In the genomic region with DNA sequence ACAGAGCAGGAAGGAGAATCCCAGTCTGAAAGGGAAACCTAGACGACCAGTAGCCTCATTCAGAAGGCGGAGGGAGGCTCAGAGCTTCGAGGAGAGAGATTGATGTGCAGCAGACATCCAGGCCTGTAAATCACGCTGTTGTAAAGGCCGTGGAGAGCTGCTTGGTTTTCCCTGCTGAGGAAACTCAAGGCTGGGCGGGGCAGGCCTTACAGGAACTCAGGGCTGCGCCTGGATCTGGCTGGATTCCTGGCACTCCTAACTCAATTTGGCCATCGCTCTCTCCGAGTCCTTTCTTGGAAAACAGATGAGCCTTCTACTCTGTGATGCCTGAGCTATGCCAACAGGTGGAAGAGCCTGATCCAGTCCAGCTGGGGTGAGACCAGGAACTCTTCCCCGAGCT, we compare ENCODE assay signal across 12 mouse cellular contexts.
A peak's percentile ranks its signal among the peaks of the same experiment; 100 is the strongest.
DNase-seq lines count a peak whose midpoint lies in the region; ATAC-seq and TF ChIP-seq lines count a peak whose summit lies in the region.
"Had no signal": no experiment of that assay in that cellular context is flagged by ENCODE, and none has a peak within 500 bp of the region (broad histone marks: within the 10 kb centered on the region; RNA-seq: fewer than 3 reads in every experiment).

No protein-coding gene starts in this region.

- H3K27ac ChIP-seq in kidney, adult 2 months (ENCODE audit: insufficient read depth, low read depth, low read length), result no peak overlapping the region
- no peak overlapping the region for H3K27ac ChIP-seq in limb, embryonic 10.5 days
- H3K27ac ChIP-seq in forebrain, embryonic 12.5 days, result no peak overlapping the region
- H3K27ac ChIP-seq: hindbrain, embryonic 13.5 days had no signal

- H3K9me3 ChIP-seq in limb, embryonic 10.5 days (replicated peaks), result no peaks in the 10 kb centered on the region
- no peaks in the 10 kb centered on the region for H3K9me3 ChIP-seq in forebrain, embryonic 12.5 days
- H3K9me3 ChIP-seq: hindbrain, embryonic 13.5 days had no signal

- no peaks in the 10 kb centered on the region for H3K4me1 ChIP-seq in kidney, adult 2 months (ENCODE audit: control insufficient read depth, insufficient read depth, low read length)
- H3K4me1 ChIP-seq in limb, embryonic 10.5 days, result peaks cover 31% of the 10 kb centered on the region
- H3K4me1 ChIP-seq in forebrain, embryonic 12.5 days, result peaks cover 19% of the 10 kb centered on the region

- no peak overlapping the region for H3K9ac ChIP-seq in forebrain, embryonic 12.5 days
- H3K9ac ChIP-seq: hindbrain, embryonic 13.5 days had no signal

- WGBS in kidney, adult 2 months, result 29% methylated on average over 10 of the region's 10 CpGs
- 46% methylated on average over 10 of the region's 10 CpGs for WGBS in limb, embryonic 10.5 days
- 89% methylated on average over 10 of the region's 10 CpGs for WGBS in forebrain, embryonic 12.5 days

- H3K4me2 ChIP-seq in forebrain, embryonic 12.5 days, result no peak overlapping the region
- H3K4me2 ChIP-seq: hindbrain, embryonic 13.5 days had no signal

- no peak for TF ChIP-seq CTCF in kidney, adult 2 months (conservative IDR thresholded peaks at IDR 0.05; ENCODE audit: insufficient read depth, insufficient read length, low read depth, low read length)

- peak; percentile 17 for DNase-seq in adrenal gland, adult 8-10 months
- DNase-seq in adrenal gland, adult 18-20 months (ENCODE audit: low spot score in 2 of 2), result no peak
- DNase-seq in lung, postnatal 36 days, result peak; percentile 44
- DNase-seq in lung, postnatal 10 days, result no peak
- DNase-seq in kidney, adult 2 months, result peak; percentile 76
- peak; percentile 51 for DNase-seq in skeletal muscle tissue, adult 2 months (ENCODE audit: low read depth, low spot score)
- DNase-seq in limb, embryonic 10.5 days (ENCODE audit: low spot score), result no peak
- DNase-seq: cerebellum, postnatal 25 days; right cerebral cortex, postnatal 14 days had no signal

- H3K27me3 ChIP-seq in kidney, adult 2 months (replicated peaks; ENCODE audit: control insufficient read depth, insufficient read depth, low read length), result no peaks in the 10 kb centered on the region
- no peaks in the 10 kb centered on the region for H3K27me3 ChIP-seq in limb, embryonic 10.5 days (ENCODE audit: low read depth, poor library complexity, severe bottlenecking)
- no peaks in the 10 kb centered on the region for H3K27me3 ChIP-seq in forebrain, embryonic 12.5 days
- H3K27me3 ChIP-seq: hindbrain, embryonic 13.5 days had no signal

- no peaks in the 10 kb centered on the region for H3K36me3 ChIP-seq in kidney, adult 2 months (ENCODE audit: control insufficient read depth, insufficient read depth, low read length)
- H3K36me3 ChIP-seq in limb, embryonic 10.5 days, result no peaks in the 10 kb centered on the region
- H3K36me3 ChIP-seq in forebrain, embryonic 12.5 days (replicated peaks), result no peaks in the 10 kb centered on the region
- H3K36me3 ChIP-seq: hindbrain, embryonic 13.5 days had no signal

- ATAC-seq in forebrain, embryonic 12.5 days (ENCODE audit: low FRiP score), result no peak
- ATAC-seq: lung, postnatal 0 days had no signal

- no peak for TF ChIP-seq POLR2A in kidney, adult 2 months (IDR thresholded peaks at IDR 0.05; ENCODE audit: low read depth, low read length)

- H3K4me3 ChIP-seq in kidney, adult 2 months (ENCODE audit: insufficient read depth, low read depth, low read length), result no peak overlapping the region
- H3K4me3 ChIP-seq in limb, embryonic 10.5 days, result no peak overlapping the region
- H3K4me3 ChIP-seq in forebrain, embryonic 12.5 days (replicated peaks), result no peak overlapping the region
- H3K4me3 ChIP-seq: hindbrain, embryonic 13.5 days had no signal

Comparison
In these comparisons a context has a peak if more than half of its experiments do, and no peak if none do; other contexts are left out.
1. DNase-seq: peak in adrenal gland, adult 8-10 months (single experiment), lung, postnatal 36 days (single experiment), kidney, adult 2 months (single experiment) and skeletal muscle tissue, adult 2 months (single experiment); none in adrenal gland, adult 18-20 months (0 of 2), lung, postnatal 10 days (single experiment) and limb, embryonic 10.5 days (single experiment).